ENCODE assay signal across 18 mouse cellular contexts in genomic region chr14:48254696-48255095, GRCm38 (mm10).
"Had no signal": no experiment of that assay in that cellular context is flagged by ENCODE, and none has a peak within 500 bp of the region (broad histone marks: within the 10 kb centered on the region; RNA-seq: fewer than 3 reads in every experiment).

No protein-coding gene starts in this region.

- ATAC-seq: midbrain, embryonic 16.5 days had no signal

- H3K9me3 ChIP-seq: midbrain, embryonic 10.5 days; midbrain, embryonic 12.5 days; neural tube, embryonic 13.5 days; neural tube, embryonic 15.5 days had no signal

- H3K9ac ChIP-seq: lung, embryonic 14.5 days; midbrain, embryonic 12.5 days; neural tube, embryonic 13.5 days; neural tube, embryonic 15.5 days had no signal

- H3K4me2 ChIP-seq: lung, embryonic 14.5 days; midbrain, embryonic 12.5 days; neural tube, embryonic 13.5 days; neural tube, embryonic 15.5 days had no signal

- H3K27me3 ChIP-seq: midbrain, embryonic 12.5 days; neural tube, embryonic 13.5 days; neural tube, embryonic 15.5 days had no signal

- H3K4me3 ChIP-seq: midbrain, embryonic 10.5 days; midbrain, embryonic 12.5 days; myocyte; neural tube, embryonic 13.5 days; neural tube, embryonic 15.5 days had no signal

- DNase-seq: lung, adult 18-20 months; lung, embryonic 14.5 days; lung, postnatal 10 days; lung, postnatal 4 days; midbrain, embryonic 14.5 days; right cerebral cortex, adult 18-20 months; right cerebral cortex, postnatal 25 days; right cerebral cortex, postnatal 4 days; spleen, adult 18-20 months; thymus, adult 18-20 months; thymus, postnatal 14 days; thymus, postnatal 36 days had no signal

- H3K36me3 ChIP-seq: neural tube, embryonic 15.5 days had no signal

- H3K27ac ChIP-seq: midbrain, embryonic 10.5 days; midbrain, embryonic 12.5 days; neural tube, embryonic 13.5 days; neural tube, embryonic 15.5 days had no signal
